Mouse (Mus musculus): ENCODE data around the gene Ccdc180.

DNA sequence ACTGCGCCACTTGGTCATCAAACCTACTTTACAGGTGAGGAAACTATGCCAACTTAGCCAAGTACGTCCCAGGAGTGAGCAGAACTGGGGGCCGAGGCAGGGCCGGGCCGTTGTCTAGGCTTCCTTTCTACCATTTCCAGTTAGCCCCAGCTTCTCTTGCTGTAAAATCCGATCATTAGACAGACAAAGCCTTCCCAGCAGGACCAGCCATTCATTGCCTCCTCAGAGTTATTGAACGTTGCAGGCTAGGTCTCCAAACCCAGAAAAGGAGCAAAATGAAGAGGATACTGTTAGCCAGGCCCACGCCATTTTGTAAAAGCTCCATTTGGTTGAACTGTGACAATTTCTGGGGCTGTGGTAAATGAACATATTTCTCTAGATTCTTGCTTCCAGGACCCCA, 22.7 kb upstream of the Ccdc180 start:
- TF ChIP-seq CTCF (IDR thresholded peaks at IDR 0.05; ENCODE audit: low read depth) (no peak), EP300 (IDR thresholded peaks at IDR 0.05; ENCODE audit: low read depth) (no peak)

All from liver, embryonic 14.5 days (tissue).